Mouse (Mus musculus) spleen, adult 2 months (tissue): ENCODE measurements around the gene Gpr157.

ENCODE experiments used
- CTCF ChIP-seq: fragments of 200-500 bp; IDR thresholded peaks from 2 replicates; pipeline ENCODE4 v1.5.1; 2011; ENCODE audit warnings: mild to moderate bottlenecking, inconsistent platforms; ENCODE audit not compliant: insufficient read depth, insufficient read length, insufficient replicate concordance; ENCODE audit errors: extremely low read depth
- POLR2A ChIP-seq: fragments of 200-500 bp; IDR thresholded peaks from 2 replicates; pipeline ENCODE4 v1.6.1; 2011; ENCODE audit warnings: low read depth, low read length, inconsistent platforms

DNA sequence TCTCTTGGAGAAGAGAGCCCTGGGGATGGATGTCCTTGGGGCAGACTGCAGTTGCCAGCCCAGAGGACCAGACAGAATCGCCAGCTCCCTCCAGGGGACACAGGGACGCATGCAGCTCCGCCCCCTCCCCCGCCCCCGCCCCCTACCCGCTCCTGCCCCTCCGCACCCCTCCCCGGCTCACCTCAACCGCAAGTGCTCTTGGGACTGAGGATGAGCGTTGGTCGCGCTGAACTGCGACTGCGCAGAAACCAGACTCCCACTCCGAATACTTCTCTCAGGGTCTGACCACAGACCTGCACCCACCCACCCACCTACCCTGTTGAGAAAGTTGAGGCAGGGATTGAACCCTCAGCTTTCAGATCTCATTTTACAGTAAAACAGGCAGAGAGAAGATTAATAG lies 31.9 kb downstream of the Gpr157 start, which contains the start of gene Slc2a5:
- TF ChIP-seq POLR2A, result no peak
- no peak for TF ChIP-seq CTCF
